Mouse (Mus musculus) limb, embryonic 13.5 days (tissue): ENCODE measurements at regions not wholly inside any gene's neighbourhood (a gene's known extent, or its start where the extent isn't known, plus 50 kb on each side); places are given as distances from the start of the nearest gene placed in this dataset.
"Not testable (repeated sequence)": the region's sequence is repeated elsewhere in the genome, so short reads cannot be mapped to it uniquely, and the experiment has no call there.

ENCODE experiments used
- ATAC-seq: fragments of 200-750 bp; cut with Nextera tagmentation; 2 replicates; pipeline ENCODE4 v1.8.0; 2017; ENCODE audit warnings: low read depth, moderate number of reproducible peaks, moderate TSS enrichment; ENCODE audit not compliant: low FRiP score
- H3K27ac ChIP-seq: fragments of 300-500 bp; sonication (generic); 2 replicates; pipeline ENCODE4 v1.5.1; 2015; ENCODE audit warnings: inconsistent platforms, mild to moderate bottlenecking, moderate library complexity
- H3K27me3 ChIP-seq: fragments of 300-500 bp; sonication (generic); 2 replicates; pipeline ENCODE4 v1.6.1; 2015; ENCODE audit warnings: mild to moderate bottlenecking, inconsistent platforms
- H3K36me3 ChIP-seq: fragments of 300-500 bp; sonication (generic); 2 replicates; pipeline ENCODE4 v1.6.1; 2015; ENCODE audit warnings: inconsistent platforms, mild to moderate bottlenecking, moderate library complexity
- H3K4me1 ChIP-seq: fragments of 300-500 bp; sonication (generic); 2 replicates; pipeline ENCODE4 v1.6.1; 2015; ENCODE audit warnings: inconsistent platforms
- H3K4me2 ChIP-seq: fragments of 300-500 bp; sonication (generic); replicated peaks from 2 replicates; pipeline ENCODE4 v1.6.1; 2015; ENCODE audit warnings: inconsistent platforms, mild to moderate bottlenecking, moderate library complexity
- H3K4me3 ChIP-seq: fragments of 300-500 bp; sonication (generic); 2 replicates; pipeline ENCODE4 v1.5.1; 2015; ENCODE audit warnings: moderate library complexity, mild to moderate bottlenecking, inconsistent platforms
- H3K9ac ChIP-seq: fragments of 300-500 bp; sonication (generic); 2 replicates; pipeline ENCODE4 v1.6.1; 2015; ENCODE audit warnings: mild to moderate bottlenecking, inconsistent platforms
- H3K9me3 ChIP-seq: fragments of 300-500 bp; sonication (generic); 2 replicates; pipeline ENCODE4 v1.6.1; 2016; ENCODE audit warnings: inconsistent platforms
- WGBS: fragments of 180-500 bp; shearing (Covaris S2); methylation state at CpG from one replicate; pipeline ENCODE4 v1.1.7; 2015; 5-methylcytosine and 5-hydroxymethylcytosine counted together

DNA sequence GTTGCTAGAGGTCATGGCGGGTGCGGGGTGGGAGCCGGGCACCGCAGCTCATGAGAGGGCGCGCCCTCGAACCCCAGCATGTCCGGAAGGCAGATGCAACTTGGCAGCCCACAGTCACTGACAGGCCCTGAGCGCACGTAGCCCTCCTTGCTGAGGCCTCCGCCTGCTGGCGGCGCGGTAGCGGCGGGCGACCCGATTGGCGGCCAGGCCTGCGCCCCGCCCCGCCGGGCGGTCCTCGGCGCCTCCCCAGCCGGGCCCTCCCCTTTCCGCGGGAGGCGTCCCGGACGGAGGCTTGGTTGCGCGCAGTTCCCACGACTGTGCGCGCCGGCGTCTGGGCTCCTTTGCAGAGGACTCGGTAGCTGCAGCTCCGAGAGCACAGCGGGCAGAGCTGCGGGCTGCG is 301.9 kb downstream of the Hpcal1 start:
- not testable (repeated sequence) for H3K27me3 ChIP-seq, H3K4me1 ChIP-seq, H3K9me3 ChIP-seq, H3K36me3 ChIP-seq
- Histone ChIP-seq H3K27ac (peak overlapping the region; percentile 52; the same call in 1 of the 2 replicates), H3K4me2 (peak overlapping the region; percentile 62), H3K4me3 (peak overlapping the region; percentile 60), H3K9ac (peak overlapping the region; percentile 75)
- under 1% methylated on average over 38 of the region's 44 CpGs for WGBS
- peak; percentile 89 for ATAC-seq

DNA sequence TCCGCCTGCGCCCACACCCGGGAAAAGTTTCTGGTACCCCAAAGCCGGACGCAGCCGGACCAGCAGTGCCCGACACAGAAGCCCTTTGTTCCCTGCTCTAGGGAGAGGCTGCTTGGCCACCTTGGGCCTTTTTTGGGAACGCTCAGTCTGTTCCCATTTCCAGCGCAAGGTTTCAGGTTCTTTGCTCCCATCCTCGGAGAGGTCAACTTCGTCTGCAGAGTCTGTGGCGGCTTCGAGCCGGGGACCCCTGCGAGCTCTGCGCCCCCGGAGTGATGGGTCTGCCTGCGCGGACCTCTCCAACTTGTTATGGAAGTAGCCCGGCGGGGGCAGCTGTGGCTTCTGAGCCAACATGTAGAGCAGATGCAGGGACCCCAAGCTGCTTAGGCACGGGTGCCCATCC is 302.7 kb downstream of the Hpcal1 start:
- peak overlapping the region; percentile 75 for H3K9ac ChIP-seq
- 8% methylated on average over 21 of the region's 22 CpGs for WGBS

More for the DNA sequence above, 302.7 kb downstream of the Hpcal1 start:
- H3K4me1 ChIP-seq, H3K9me3 ChIP-seq, ATAC-seq, H3K27me3 ChIP-seq, H3K36me3 ChIP-seq, H3K27ac ChIP-seq: not testable (repeated sequence)
- Histone ChIP-seq H3K4me2 (peak overlapping the region; percentile 62), H3K4me3 (peak overlapping the region; percentile 60)
